Mouse (Mus musculus) small intestine, adult 2 months (tissue): ENCODE results near the gene Rrp8.

Source experiments
- CTCF ChIP-seq: fragments of 200-500 bp; IDR thresholded peaks from 2 replicates; pipeline ENCODE4 v1.5.1; 2012; ENCODE audit warnings: low read depth, mild to moderate bottlenecking, control low read depth, inconsistent platforms, low read length, moderate library complexity, mixed read lengths; ENCODE audit not compliant: insufficient replicate concordance, insufficient read length; ENCODE audit errors: extremely low read depth
- POLR2A ChIP-seq: fragments of 200-500 bp; IDR thresholded peaks from 2 replicates; pipeline ENCODE4 v1.6.1; 2012; ENCODE audit warnings: low read depth, mild to moderate bottlenecking, control low read depth, inconsistent platforms, low read length, moderate library complexity

GRCm38 (mm10) chr7:105747776-105748175 is 10.6 kb upstream of the Rrp8 start:
- TF ChIP-seq CTCF, result no peak
- no peak for TF ChIP-seq POLR2A
